Mouse (Mus musculus) retina, postnatal 7 days (tissue): ENCODE data around the gene Rhox8.
"Not testable (repeated sequence)": the region's sequence is repeated elsewhere in the genome, so short reads cannot be mapped to it uniquely, and the experiment has no call there.

Experiments used
- DNase-seq: peaks from one replicate; pipeline ENCODE4 v3.0.0-alpha.2; 2012; ENCODE audit warnings: low read depth, low spot score

The Rhox8 gene

DNA sequence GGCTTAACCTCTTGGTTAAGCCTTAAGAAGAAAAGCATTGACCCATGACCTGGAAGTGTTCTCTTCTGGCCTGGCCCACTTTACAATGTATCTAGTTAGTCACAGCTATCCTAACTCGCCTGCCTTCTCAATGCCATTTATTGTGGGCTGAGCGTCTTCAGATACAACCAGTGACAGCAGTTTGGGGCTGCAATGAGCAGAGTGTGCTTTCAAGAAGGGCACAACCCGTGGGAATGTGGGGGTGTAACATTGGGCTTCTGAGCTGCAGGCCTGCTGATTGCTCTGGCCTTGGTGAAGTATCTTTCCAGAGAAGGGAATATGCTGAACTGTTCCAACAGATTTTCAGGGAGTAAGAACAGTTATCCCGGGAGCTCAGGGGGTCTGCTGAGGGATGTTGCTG, at the start of gene Rhox8:
Gene Rhox8, minus strand, starts transcription at position 101 of the 400 bp plus-strand sequence.
- DNase-seq, result no peak

DNA sequence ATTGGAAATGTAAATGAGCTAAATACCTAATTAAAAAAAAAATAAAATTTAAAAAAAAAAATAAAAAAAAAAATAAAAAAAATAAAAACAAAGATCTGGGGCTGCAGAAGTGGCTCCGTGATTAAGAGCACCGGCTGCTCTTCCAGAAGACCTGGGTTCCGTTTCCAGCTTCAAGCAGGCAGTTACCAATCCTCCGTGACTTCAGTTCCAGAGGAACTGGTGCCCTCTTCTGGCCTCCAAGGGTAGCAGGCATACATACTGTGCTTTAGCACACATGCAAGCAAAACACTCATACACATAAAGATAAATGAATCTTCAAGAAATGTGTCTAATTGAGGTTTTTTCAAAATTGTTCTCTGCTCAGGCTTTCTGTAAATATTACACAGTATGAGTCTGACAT, 37.6 kb upstream of the Rhox8 start:
- no peak for DNase-seq

DNA sequence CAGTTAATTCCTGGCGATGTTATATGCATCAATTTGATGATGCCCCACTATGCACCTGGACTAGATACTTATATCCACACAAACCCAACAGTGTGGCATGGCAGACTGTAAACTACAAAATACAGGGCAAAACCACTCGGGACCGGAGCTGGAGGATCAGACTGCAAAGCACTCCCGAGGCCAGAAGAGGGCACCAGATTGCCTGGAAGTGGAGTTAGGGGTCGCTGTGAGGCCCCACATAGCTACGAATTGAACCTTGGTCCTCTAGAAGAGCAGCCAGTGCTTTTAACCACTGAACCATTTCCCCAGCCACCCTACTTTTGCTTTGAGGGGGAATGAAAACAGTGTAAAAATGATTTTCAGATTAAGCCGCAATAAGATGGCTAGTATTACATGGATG, 29.8 kb upstream of the Rhox8 start:
- DNase-seq, result no peak

DNA sequence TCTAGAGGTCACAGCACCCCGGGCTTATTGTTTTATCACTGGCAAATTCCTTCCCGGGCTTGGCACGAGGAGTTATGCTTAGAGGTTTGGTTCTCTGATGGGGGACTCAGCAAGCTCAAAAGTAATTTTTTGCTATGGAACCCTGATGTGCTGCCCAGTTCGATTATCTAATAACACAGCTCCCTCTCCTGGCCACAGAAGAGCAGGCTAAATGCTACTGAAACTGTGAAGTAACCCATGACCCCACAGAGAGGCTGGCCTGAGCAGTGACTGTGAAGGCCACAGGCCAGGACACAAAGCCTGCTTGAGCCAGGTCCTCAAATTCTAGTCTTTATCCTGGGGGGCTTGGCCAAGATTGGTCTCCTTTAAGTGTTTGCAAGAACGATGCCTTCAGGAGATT, 25.0 kb upstream of the Rhox8 start:
- DNase-seq, result no peak

DNA sequence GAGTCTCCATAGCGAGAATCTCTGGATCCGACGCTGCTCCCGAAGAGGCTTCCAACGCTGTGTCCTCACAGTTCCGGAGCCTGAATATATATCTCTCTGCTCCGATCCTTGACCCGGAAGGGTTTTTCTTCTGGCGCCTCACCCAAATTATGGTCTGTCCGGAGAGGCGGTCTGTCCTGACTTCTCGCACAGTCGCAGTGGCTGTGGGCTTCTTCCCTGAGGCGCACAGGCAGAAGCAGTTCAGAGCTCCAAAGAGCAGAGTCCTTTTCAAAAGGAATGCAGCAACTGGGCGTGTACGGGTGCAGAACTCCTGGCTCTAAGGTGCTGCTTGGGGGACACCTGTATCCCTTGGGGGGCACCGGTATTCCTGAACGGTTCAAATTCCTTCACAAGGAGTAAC, 22.9 kb upstream of the Rhox8 start, which contains the start of gene Rhox9:
Gene Rhox9, minus strand, starts transcription at position 101 of the 400 bp plus-strand sequence.
- not testable (repeated sequence) for DNase-seq

DNA sequence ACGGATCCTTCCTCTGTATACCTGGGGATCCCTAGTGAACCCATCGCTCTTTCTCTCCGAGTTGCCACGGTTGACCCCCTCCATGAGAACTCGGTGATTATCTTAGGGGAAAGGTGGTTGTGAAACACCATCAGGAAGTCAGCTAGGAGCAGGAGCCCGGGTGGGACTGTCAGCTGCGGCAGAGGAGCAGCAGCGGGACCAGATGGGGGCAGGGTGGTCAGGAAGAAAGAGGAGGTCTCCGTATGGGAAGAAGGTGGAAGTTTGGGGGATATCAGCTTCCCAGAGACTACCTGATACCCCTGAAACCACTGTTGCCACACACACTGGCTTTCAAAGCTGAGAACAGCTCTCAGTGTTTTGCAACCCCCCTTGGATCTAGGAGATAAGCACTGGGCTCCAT, 18.4 kb upstream of the Rhox8 start, which contains the start of gene Rhox7b:
Gene Rhox7b, minus strand, starts transcription at position 101 of the 400 bp plus-strand sequence.
- DNase-seq, result not testable (repeated sequence)

DNA sequence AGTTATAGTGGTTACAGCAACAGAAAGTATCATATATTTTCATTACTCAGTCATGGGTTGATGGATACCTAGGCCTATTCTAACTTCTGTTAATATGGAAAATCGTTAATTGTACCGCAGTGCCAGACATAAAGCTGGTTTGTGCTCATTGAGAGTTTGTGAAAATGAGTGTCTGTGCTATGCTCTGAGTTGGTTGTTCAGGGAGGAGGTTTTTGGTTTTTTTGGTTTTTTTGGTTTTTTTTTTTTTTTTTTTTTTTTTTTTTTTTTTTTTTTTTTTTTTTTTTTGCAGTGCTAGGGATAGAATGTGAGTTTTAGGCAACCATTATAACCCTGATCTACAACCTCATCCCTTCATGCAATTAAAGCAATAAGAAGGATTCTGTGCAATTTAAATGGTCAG, 7.1 kb downstream of the Rhox8 start:
- no peak for DNase-seq

DNA sequence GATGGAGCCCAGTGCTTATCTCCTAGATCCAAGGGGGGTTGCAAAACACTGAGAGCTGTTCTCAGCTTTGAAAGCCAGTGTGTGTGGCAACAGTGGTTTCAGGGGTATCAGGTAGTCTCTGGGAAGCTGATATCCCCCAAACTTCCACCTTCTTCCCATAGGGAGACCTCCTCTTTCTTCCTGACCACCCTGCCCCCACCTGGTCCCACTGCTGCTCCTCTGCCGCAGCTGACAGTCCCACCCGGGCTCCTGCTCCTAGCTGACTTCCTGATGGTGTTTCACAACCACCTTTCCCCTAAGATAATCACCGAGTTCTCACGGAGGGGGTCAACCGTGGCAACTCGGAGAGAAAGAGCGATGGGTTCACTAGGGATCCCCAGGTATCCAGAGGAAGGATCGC, 47.4 kb downstream of the Rhox8 start, which contains the start of gene Rhox7a:
Gene Rhox7a, plus strand, starts transcription at position 301 of the 400 bp plus-strand sequence.
- DNase-seq, result not testable (repeated sequence)

DNA sequence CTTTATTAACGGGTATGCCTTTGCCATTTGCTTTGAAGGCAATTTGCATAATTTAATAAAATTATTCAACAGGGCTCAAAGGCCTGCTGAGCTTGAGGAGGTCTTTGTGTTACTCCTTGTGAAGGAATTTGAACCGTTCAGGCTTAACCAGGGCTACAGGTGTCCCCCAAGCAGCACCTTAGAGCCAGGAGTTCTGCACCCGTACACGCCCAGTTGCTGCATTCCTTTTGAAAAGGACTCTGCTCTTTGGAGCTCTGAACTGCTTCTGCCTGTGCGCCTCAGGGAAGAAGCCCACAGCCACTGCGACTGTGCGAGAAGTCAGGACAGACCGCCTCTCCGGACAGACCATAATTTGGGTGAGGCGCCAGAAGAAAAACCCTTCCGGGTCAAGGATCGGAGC, 52.1 kb downstream of the Rhox8 start, which contains the start of gene Rhox6:
Gene Rhox6, plus strand, starts transcription at position 301 of the 400 bp plus-strand sequence.
- not testable (repeated sequence) for DNase-seq
